Mouse (Mus musculus) spleen, adult 18-20 months (tissue): Measurements from ENCODE around the gene Serpinb3c.
A peak's percentile ranks its signal among the peaks of the same experiment; 100 is the strongest.
"Not testable (repeated sequence)": the region's sequence is repeated elsewhere in the genome, so short reads cannot be mapped to it uniquely, and the experiment has no call there.

Experiments used
- DNase-seq, 2 experiments: peaks; one replicate each; pipeline ENCODE4 v3.0.0; 2022; ENCODE audit warnings: mixed read lengths in 2 of 2

Gene Serpinb3c

GRCm38 (mm10) chr1:107278261-107278660 is at the start of gene Serpinb3c, which contains the start of gene Serpinb3b:
Serpinb3c (minus strand) TSS chr1:107278371.
Serpinb3b (minus strand) TSS chr1:107278361.
- not testable (repeated sequence) for DNase-seq

- DNase-seq = peak in 1 of 2 experiments; percentile 10
Measured at GRCm38 (mm10) chr1:107243170-107243569, 35.0 kb downstream of the Serpinb3c start.
